ENCODE assay signal across 31 mouse cellular contexts in genomic region chr3:157916336-157916735, GRCm38 (mm10). TPM values are rescaled to one million over a fixed set of nuclear protein-coding genes. Genes with fewer than 3 reads are reported as not detected.
DNase-seq lines count a peak whose midpoint lies in the region; ATAC-seq and TF ChIP-seq lines count a peak whose summit lies in the region.
"Had no signal": no experiment of that assay in that cellular context is flagged by ENCODE, and none has a peak within 500 bp of the region (broad histone marks: within the 10 kb centered on the region; RNA-seq: fewer than 3 reads in every experiment).

No protein-coding gene starts in this region.

- WGBS in kidney, adult 2 months, result 62% methylated on average over 4 of the region's 4 CpGs
- WGBS in kidney, postnatal 0 days, result 85% methylated on average over 4 of the region's 4 CpGs
- WGBS in intestine, embryonic 15.5 days, result 92% methylated on average over 4 of the region's 4 CpGs

- H3K9ac ChIP-seq in kidney, postnatal 0 days (ENCODE audit: low read depth, low read length), result no peak overlapping the region
- H3K9ac ChIP-seq in intestine, embryonic 15.5 days, result no peak overlapping the region
- H3K9ac ChIP-seq: forebrain, embryonic 13.5 days; heart, embryonic 15.5 days; hindbrain, embryonic 12.5 days; limb, embryonic 15.5 days; liver, embryonic 14.5 days; lung, embryonic 14.5 days; midbrain, embryonic 15.5 days; stomach, embryonic 15.5 days had no signal

- peaks cover 9% of the 10 kb centered on the region; the same call in 1 of the 2 replicates for H3K36me3 ChIP-seq in kidney, adult 2 months (ENCODE audit: control insufficient read depth, insufficient read depth, low read length)
- H3K36me3 ChIP-seq in kidney, postnatal 0 days (ENCODE audit: insufficient read depth, low read length), result no peaks in the 10 kb centered on the region
- H3K36me3 ChIP-seq in intestine, embryonic 15.5 days, result no peaks in the 10 kb centered on the region
- H3K36me3 ChIP-seq: heart, embryonic 10.5 days; heart, embryonic 15.5 days; hindbrain, embryonic 12.5 days; limb, embryonic 15.5 days; midbrain, embryonic 15.5 days; stomach, embryonic 15.5 days had no signal

- peak overlapping the region; percentile 50; the same call in 1 of the 2 replicates for H3K27ac ChIP-seq in kidney, adult 2 months (ENCODE audit: insufficient read depth, low read depth, low read length)
- H3K27ac ChIP-seq in kidney, postnatal 0 days, result no peak overlapping the region
- no peak overlapping the region for H3K27ac ChIP-seq in intestine, embryonic 15.5 days
- no peak overlapping the region for H3K27ac ChIP-seq in left cerebral cortex, adult 2 months
- H3K27ac ChIP-seq: forebrain, embryonic 13.5 days; heart, embryonic 10.5 days; heart, embryonic 15.5 days; hindbrain, embryonic 12.5 days; layer of hippocampus, adult 2 months; limb, embryonic 10.5 days; limb, embryonic 15.5 days; liver, embryonic 14.5 days; midbrain, embryonic 10.5 days; midbrain, embryonic 15.5 days; stomach, embryonic 15.5 days had no signal

- DNase-seq in heart, adult 11 months, result peak; percentile 21
- no peak for DNase-seq in heart, postnatal 14 days
- DNase-seq in kidney, adult 2 months, result peak; percentile 83
- peak; percentile 29 for DNase-seq in kidney, postnatal 0 days (ENCODE audit: low spot score)
- DNase-seq in testis, postnatal 10 days (ENCODE audit: low spot score), result no peak
- DNase-seq in left cerebral cortex, adult 2 months (ENCODE audit: extremely low spot score in 1 of 2, low spot score in 2 of 2), result no peak
- DNase-seq: adrenal gland, postnatal 14 days; cerebellum, adult 11-12 months; cerebellum, postnatal 10 days; gastrocnemius, postnatal 10 days; heart, postnatal 36 days; lung, embryonic 14.5 days; lung, postnatal 14 days; right cerebral cortex, postnatal 25 days; thymus, postnatal 14 days had no signal

- H3K4me1 ChIP-seq in kidney, adult 2 months (ENCODE audit: control insufficient read depth, insufficient read depth, low read length), result peaks cover 20% of the 10 kb centered on the region; the same call in 1 of the 2 replicates
- H3K4me1 ChIP-seq in kidney, postnatal 0 days (replicated peaks; ENCODE audit: insufficient read depth, low read length), result no peaks in the 10 kb centered on the region
- H3K4me1 ChIP-seq in intestine, embryonic 15.5 days (replicated peaks), result no peaks in the 10 kb centered on the region
- H3K4me1 ChIP-seq: forebrain, embryonic 13.5 days; heart, embryonic 10.5 days; heart, embryonic 15.5 days; hindbrain, embryonic 12.5 days; limb, embryonic 10.5 days; limb, embryonic 15.5 days; midbrain, embryonic 10.5 days; midbrain, embryonic 15.5 days; stomach, embryonic 15.5 days had no signal

- TF ChIP-seq POLR2A in kidney, adult 2 months (IDR thresholded peaks at IDR 0.05; ENCODE audit: low read depth, low read length), result no peak

- H3K9me3 ChIP-seq in kidney, postnatal 0 days (replicated peaks; ENCODE audit: low read length), result no peaks in the 10 kb centered on the region
- H3K9me3 ChIP-seq in intestine, embryonic 15.5 days, result no peaks in the 10 kb centered on the region
- H3K9me3 ChIP-seq: forebrain, embryonic 13.5 days; heart, embryonic 10.5 days; heart, embryonic 15.5 days; hindbrain, embryonic 12.5 days; limb, embryonic 10.5 days; limb, embryonic 15.5 days; midbrain, embryonic 10.5 days; midbrain, embryonic 15.5 days; stomach, embryonic 15.5 days had no signal

- intact Hi-C loops in heart, postnatal 14 days (cut with DNase I), result no loop called here
- intact Hi-C loops in left cerebral cortex, adult 2 months (cut with DNase I), result no loop called here

- peak; percentile 62; the same call in 1 of the 2 replicates for ATAC-seq in kidney, postnatal 0 days (replicated peaks; ENCODE audit: low FRiP score, low read depth)
- no peak for ATAC-seq in intestine, embryonic 15.5 days
- ATAC-seq: forebrain, embryonic 13.5 days; intestine, postnatal 0 days; midbrain, embryonic 15.5 days had no signal

- no peak overlapping the region for H3K4me2 ChIP-seq in kidney, postnatal 0 days (ENCODE audit: low read length)
- no peak overlapping the region for H3K4me2 ChIP-seq in intestine, embryonic 15.5 days (replicated peaks)
- H3K4me2 ChIP-seq: forebrain, embryonic 13.5 days; heart, embryonic 15.5 days; hindbrain, embryonic 12.5 days; limb, embryonic 15.5 days; lung, embryonic 14.5 days; midbrain, embryonic 15.5 days; stomach, embryonic 15.5 days had no signal

- no peaks in the 10 kb centered on the region for H3K27me3 ChIP-seq in kidney, adult 2 months (replicated peaks; ENCODE audit: control insufficient read depth, insufficient read depth, low read length)
- H3K27me3 ChIP-seq in kidney, postnatal 0 days (ENCODE audit: insufficient read depth, low read length), result no peaks in the 10 kb centered on the region
- H3K27me3 ChIP-seq in intestine, embryonic 15.5 days (replicated peaks), result no peaks in the 10 kb centered on the region
- H3K27me3 ChIP-seq: CH12.LX; forebrain, embryonic 13.5 days; heart, embryonic 15.5 days; hindbrain, embryonic 12.5 days; limb, embryonic 15.5 days; midbrain, embryonic 15.5 days; stomach, embryonic 15.5 days had no signal

- TF ChIP-seq CTCF in kidney, adult 2 months (conservative IDR thresholded peaks at IDR 0.05; ENCODE audit: insufficient read depth, insufficient read length, low read depth, low read length), result no peak
- no peak for TF ChIP-seq CTCF in kidney, postnatal 0 days (IDR thresholded peaks at IDR 0.05; ENCODE audit: low read depth)
- TF ChIP-seq CTCF in left cerebral cortex, adult 2 months (IDR thresholded peaks at IDR 0.05), result no peak

- no peak overlapping the region for H3K4me3 ChIP-seq in kidney, adult 2 months (ENCODE audit: insufficient read depth, low read depth, low read length)
- H3K4me3 ChIP-seq in kidney, postnatal 0 days (replicated peaks; ENCODE audit: low read depth, low read length), result no peak overlapping the region
- H3K4me3 ChIP-seq in intestine, embryonic 15.5 days (replicated peaks), result no peak overlapping the region
- H3K4me3 ChIP-seq in left cerebral cortex, adult 2 months, result no peak overlapping the region
- H3K4me3 ChIP-seq: erythroblast, embryonic 14.5 days; forebrain, embryonic 13.5 days; heart, embryonic 10.5 days; heart, embryonic 15.5 days; hindbrain, embryonic 12.5 days; layer of hippocampus, adult 2 months; limb, embryonic 10.5 days; limb, embryonic 15.5 days; midbrain, embryonic 10.5 days; midbrain, embryonic 15.5 days; stomach, embryonic 15.5 days had no signal

RNA-seq across cellular contexts. Expression of gene Cth, which starts 8.5 kb away (rescaled TPM):
- under 1 TPM; 0.76 to 0.91 TPM for total RNA-seq in heart, postnatal 14 days (2021)
- 147 and 153 TPM in 2 replicates for polyA plus RNA-seq in kidney, adult 2 months (2012; rRNA removed)
- 76.8 and 83.6 TPM in 2 replicates for polyA plus RNA-seq in kidney, postnatal 0 days (2015; fragmentation: Nextera tagmentation; extraction: Ambion mirVana)
- 54.0 and 58.1 TPM in 2 replicates for polyA plus RNA-seq in intestine, embryonic 15.5 days (2015; fragmentation: Nextera tagmentation; extraction: Ambion mirVana)
- total RNA-seq in left cerebral cortex, adult 2 months (2021), result 1 to 10 TPM; 5.4 to 6.9 TPM
- total RNA-seq: neutrophil, adult 5-6 weeks had no signal
- polyA plus RNA-seq: erythroblast, embryonic 14.5 days had no signal

RNA-seq across cellular contexts. Expression of gene Ankrd13c, which starts 30.7 kb away (rescaled TPM):
- total RNA-seq in heart, postnatal 14 days (2021), result 10 to 100 TPM; 33.1 to 37.3 TPM
- 63.1 and 73.4 TPM in 2 replicates for polyA plus RNA-seq in kidney, adult 2 months (2012; rRNA removed)
- polyA plus RNA-seq in kidney, postnatal 0 days (2015; fragmentation: Nextera tagmentation; extraction: Ambion mirVana), result 31.9 and 33.0 TPM in 2 replicates
- polyA plus RNA-seq in intestine, embryonic 15.5 days (2015; fragmentation: Nextera tagmentation; extraction: Ambion mirVana), result 21.1 and 21.2 TPM in 2 replicates
- total RNA-seq in left cerebral cortex, adult 2 months (2021), result 100 to 1,000 TPM; 102 to 103 TPM

Comparison
In these comparisons a context has a peak if more than half of its experiments do, and no peak if none do; other contexts are left out.
1. DNase-seq: peak in heart, adult 11 months (single experiment), kidney, adult 2 months (single experiment) and kidney, postnatal 0 days (single experiment); none in heart, postnatal 14 days (0 of 2), testis, postnatal 10 days (single experiment) and left cerebral cortex, adult 2 months (0 of 2).